Mouse (Mus musculus) heart, embryonic 14.5 days (tissue): Measurements from ENCODE around the gene Dctn3. TPM values are rescaled to one million over a fixed set of nuclear protein-coding genes. Genes with fewer than 3 reads are reported as not detected.
"Not testable (repeated sequence)": the region's sequence is repeated elsewhere in the genome, so short reads cannot be mapped to it uniquely, and the experiment has no call there.

Experiments used
- ATAC-seq: fragments of 200-750 bp; cut with Nextera tagmentation; 2 replicates; pipeline ENCODE4 v1.8.0; 2017; ENCODE audit warnings: low read depth, moderate TSS enrichment; ENCODE audit not compliant: insufficient number of reproducible peaks, insufficient read depth, low FRiP score
- H3K27ac ChIP-seq, 2 experiments: fragments of 200-500 bp in 1 of 2; fragments of 300-500 bp in 1 of 2; sonication (generic) in 1 of 2; replicated peaks in 1 of 2; 2 replicates each; pipeline ENCODE4 v1.5.1; 2012 to 2014; ENCODE audit warnings: low read depth in 2 of 2, low read length in 2 of 2, control low read depth in 1 of 2, mild to moderate bottlenecking in 1 of 2, mixed read lengths in 1 of 2; ENCODE audit not compliant: control insufficient read depth in 1 of 2, insufficient read depth in 1 of 2
- H3K27me3 ChIP-seq: fragments of 300-500 bp; sonication (generic); 2 replicates; pipeline ENCODE4 v1.6.1; 2014; ENCODE audit warnings: mild to moderate bottlenecking, low read length, control low read depth; ENCODE audit not compliant: control insufficient read depth, insufficient read depth
- H3K36me3 ChIP-seq: fragments of 300-500 bp; sonication (generic); 2 replicates; pipeline ENCODE4 v1.6.1; 2014; ENCODE audit warnings: mild to moderate bottlenecking, control low read depth, low read length, mixed read lengths; ENCODE audit not compliant: control insufficient read depth, insufficient read depth
- H3K4me1 ChIP-seq, 2 experiments: fragments of 200-500 bp in 1 of 2; fragments of 300-500 bp in 1 of 2; sonication (generic) in 1 of 2; 2 replicates each; pipeline ENCODE4 v1.6.1; 2012 to 2014; ENCODE audit warnings: low read length in 2 of 2, control low read depth in 1 of 2, mixed read lengths in 1 of 2; ENCODE audit not compliant: control insufficient read depth in 2 of 2, insufficient read depth in 2 of 2
- H3K4me2 ChIP-seq: fragments of 300-500 bp; sonication (generic); 2 replicates; pipeline ENCODE4 v1.6.1; 2014; ENCODE audit warnings: mild to moderate bottlenecking, low read length
- H3K4me3 ChIP-seq, 2 experiments: fragments of 200-500 bp in 1 of 2; fragments of 300-500 bp in 1 of 2; sonication (generic) in 1 of 2; 2 replicates each; pipeline ENCODE4 v1.5.1; 2012 to 2014; ENCODE audit warnings: low read length in 2 of 2, mild to moderate bottlenecking in 2 of 2, control low read depth in 1 of 2, low read depth in 1 of 2, moderate library complexity in 1 of 2; ENCODE audit not compliant: control insufficient read depth in 1 of 2, insufficient read depth in 1 of 2
- H3K9ac ChIP-seq: fragments of 300-500 bp; sonication (generic); 2 replicates; pipeline ENCODE4 v1.6.1; 2014; ENCODE audit warnings: mild to moderate bottlenecking, low read length
- H3K9me3 ChIP-seq: fragments of 300-500 bp; sonication (generic); 2 replicates; pipeline ENCODE4 v1.6.1; 2016; ENCODE audit warnings: low read length, control low read depth; ENCODE audit not compliant: control insufficient read depth
- WGBS: fragments of 180-500 bp; shearing (Covaris S2); extraction: QIAGEN DNeasy Blood & Tissue Kit; methylation state at CpG from one replicate; pipeline ENCODE4 v1.1.7; 2014; 5-methylcytosine and 5-hydroxymethylcytosine counted together
- polyA plus RNA-seq: library from polyadenylated mRNA; unstranded; fragments of >200 nt; fragmentation: Nextera tagmentation; extraction: Ambion mirVana; gene quantifications from 2 replicates; pipeline ENCODE4 v1.2.1, GENCODE M21; 2014

Gene Dctn3
- 122 and 134 TPM in 2 replicates for polyA plus RNA-seq

DNA sequence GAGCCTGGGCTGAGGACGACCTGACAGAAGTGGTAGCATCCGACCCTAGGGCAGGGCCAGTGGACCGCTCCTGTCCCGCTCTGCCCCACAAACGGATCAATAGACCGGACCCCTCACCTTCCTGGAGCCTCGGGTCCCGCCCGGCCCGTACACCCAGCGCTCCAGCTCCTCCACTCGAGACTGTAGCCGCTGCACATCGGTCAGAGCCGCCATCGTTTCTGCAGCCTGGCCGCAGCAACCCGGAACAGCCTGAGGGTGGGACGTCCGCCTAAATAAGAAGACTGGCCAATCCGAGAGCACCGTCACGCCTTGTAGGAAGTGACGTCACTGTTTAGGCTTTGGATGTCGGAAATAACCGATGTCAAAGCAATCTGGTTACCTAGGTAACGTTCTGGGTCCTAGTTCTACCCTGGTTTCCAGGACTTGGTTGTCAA is at the start of gene Dctn3:
Gene Dctn3 (minus strand): TSS at position 253 of the 434 bp plus-strand sequence.
- Histone ChIP-seq H3K9ac (peak within 1 kb of the TSS; percentile 82), H3K27ac (no peak within 1 kb of the TSS), H3K4me3 (peak within 1 kb of the TSS; percentile 65 to 94), H3K9me3 (no peaks in the 10 kb centered on the region), H3K4me2 (peak within 1 kb of the TSS; percentile 68), H3K27me3 (peaks cover 45% of the 10 kb centered on the region), H3K36me3 (peaks cover 28% of the 10 kb centered on the region), H3K4me1 (peaks cover 0 to 8% of the 10 kb centered on the region in 2 experiments; a peak in 2 of 4 replicates)
- ATAC-seq: peak; percentile 86
- under 1% methylated on average over 27 of the region's 27 CpGs for WGBS

- not testable (repeated sequence) for H3K9me3 ChIP-seq, H3K9ac ChIP-seq, H3K4me2 ChIP-seq, H3K4me1 ChIP-seq, H3K4me3 ChIP-seq, ATAC-seq, H3K27ac ChIP-seq, H3K27me3 ChIP-seq
- 86% methylated on average over 10 of the region's 10 CpGs for WGBS
- peaks cover 26% of the 10 kb centered on the region for H3K36me3 ChIP-seq
These were observed 44.3 kb upstream of the Dctn3 start for GRCm38 (mm10) chr4:41767301-41767700.

DNA sequence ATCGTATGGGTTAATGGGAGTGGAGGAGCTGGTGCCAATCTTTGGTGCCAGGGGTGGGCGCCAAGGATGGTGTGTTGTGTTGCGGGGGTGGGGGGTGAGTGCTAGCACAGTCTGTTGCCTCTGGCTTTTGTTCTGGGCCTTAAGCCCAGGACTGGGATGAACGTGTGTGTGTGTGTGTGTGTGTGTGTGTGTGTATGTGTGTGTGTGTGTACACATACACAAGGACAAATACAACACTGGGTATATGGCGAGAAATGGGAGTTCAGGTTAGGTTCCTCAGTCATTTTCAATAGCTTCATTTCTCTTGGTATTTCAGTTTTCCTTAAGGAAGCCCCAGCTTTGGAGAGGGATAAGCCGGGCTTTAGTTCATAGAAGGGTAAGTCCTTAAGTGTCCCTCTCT is 40.2 kb upstream of the Dctn3 start:
- not testable (repeated sequence) for H3K9ac ChIP-seq, H3K27me3 ChIP-seq, H3K4me2 ChIP-seq, H3K9me3 ChIP-seq, ATAC-seq, H3K4me3 ChIP-seq
- Histone ChIP-seq H3K4me1 (peaks cover 26 to 40% of the 10 kb centered on the region in 2 experiments), H3K27ac (peak overlapping the region in 1 of 2 experiments; percentile 84; a peak in 1 of 4 replicates), H3K36me3 (peaks cover 33% of the 10 kb centered on the region)
- 82% methylated on average over 5 of the region's 6 CpGs for WGBS

DNA sequence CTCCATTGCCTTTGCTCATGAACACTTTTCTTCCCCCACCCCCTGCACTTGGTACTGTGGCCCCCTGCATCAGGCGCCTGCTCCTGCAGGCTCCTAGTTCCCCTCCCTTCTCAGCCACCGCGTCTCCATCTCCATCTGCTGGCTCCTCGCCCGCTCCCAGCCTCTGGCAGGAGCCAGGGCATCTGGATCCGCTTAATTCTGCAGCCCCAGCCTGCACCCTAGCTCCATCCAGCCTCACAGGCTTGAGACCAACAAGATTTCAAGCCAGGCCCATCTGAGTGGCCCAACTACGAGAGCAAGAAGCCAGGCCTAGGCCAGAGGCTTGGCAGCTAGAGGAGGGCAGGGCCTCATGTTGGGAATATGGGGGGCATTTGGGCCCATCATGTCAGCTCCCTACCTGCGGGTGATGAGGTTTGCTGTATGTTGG is 39.7 kb upstream of the Dctn3 start:
- Histone ChIP-seq H3K4me1 (peaks cover 26 to 40% of the 10 kb centered on the region in 2 experiments), H3K9ac (peak overlapping the region; percentile 72), H3K36me3 (peaks cover 33% of the 10 kb centered on the region), H3K4me3 (peak overlapping the region; percentile 7 to 49; a peak in 3 of 4 replicates), H3K4me2 (peak overlapping the region; percentile 79), H3K27ac (peak overlapping the region; percentile 84 to 96)
- not testable (repeated sequence) for H3K27me3 ChIP-seq, H3K9me3 ChIP-seq, ATAC-seq
- WGBS: 44% methylated on average over 8 of the region's 8 CpGs

- Histone ChIP-seq H3K4me1 (peaks cover 26 to 40% of the 10 kb centered on the region in 2 experiments), H3K9ac (peak overlapping the region; percentile 72), H3K9me3 (no peaks in the 10 kb centered on the region), H3K4me2 (peak overlapping the region; percentile 79), H3K36me3 (peaks cover 35% of the 10 kb centered on the region), H3K4me3 (peak overlapping the region; percentile 7 to 49; a peak in 3 of 4 replicates), H3K27ac (peak overlapping the region; percentile 84 to 96), H3K27me3 (no peaks in the 10 kb centered on the region)
- WGBS: 38% methylated on average over 8 of the region's 8 CpGs
- ATAC-seq: peak; percentile 46
These were observed 39.2 kb upstream of the Dctn3 start for GRCm38 (mm10) chr4:41762099-41762687.

DNA sequence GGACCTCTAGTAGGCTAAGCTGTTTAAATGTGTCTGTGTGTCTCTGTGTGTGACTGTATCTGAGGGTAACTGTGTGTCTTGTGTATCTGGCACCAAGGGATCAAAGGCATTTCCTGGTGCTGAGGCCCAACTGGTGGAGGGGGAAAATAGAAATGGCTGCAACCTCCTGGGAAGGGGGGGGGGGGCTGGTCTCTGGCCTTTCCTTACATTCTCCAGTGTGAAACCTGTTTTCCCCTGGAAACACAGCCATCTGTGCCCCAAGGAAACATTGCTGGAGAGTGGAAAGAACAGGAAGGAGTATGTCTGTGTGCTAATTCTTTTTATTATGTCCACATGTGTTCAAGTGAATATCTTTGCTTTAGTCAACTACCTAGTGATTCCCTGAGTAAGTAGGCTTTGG is 38.7 kb upstream of the Dctn3 start:
- Histone ChIP-seq H3K4me3 (peak overlapping the region; percentile 7 to 49; a peak in 3 of 4 replicates), H3K9me3 (no peaks in the 10 kb centered on the region), H3K4me2 (peak overlapping the region; percentile 79), H3K27me3 (no peaks in the 10 kb centered on the region), H3K36me3 (peaks cover 35% of the 10 kb centered on the region), H3K9ac (peak overlapping the region; percentile 72), H3K4me1 (peaks cover 26 to 41% of the 10 kb centered on the region in 2 experiments), H3K27ac (peak overlapping the region; percentile 84 to 96)
- ATAC-seq: no peak

DNA sequence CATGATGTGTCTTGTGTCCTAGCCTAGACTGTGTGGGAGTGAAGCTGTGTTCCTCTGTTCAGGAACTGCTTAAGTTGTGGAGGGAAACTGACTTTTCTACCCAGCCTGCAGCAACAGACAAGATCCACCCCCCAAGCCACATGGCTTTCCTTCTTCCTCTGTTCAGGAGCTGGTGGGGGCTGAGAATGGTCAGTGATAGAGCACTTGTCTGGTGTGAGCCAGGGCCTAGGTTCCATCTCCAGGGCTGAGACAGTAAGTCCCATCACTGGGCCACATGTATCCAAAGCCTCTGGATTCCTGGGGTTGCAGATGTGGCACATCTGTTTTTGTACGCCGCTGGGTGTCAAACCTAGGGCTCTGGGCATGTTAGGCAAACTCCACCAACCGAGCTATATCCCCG is 37.9 kb upstream of the Dctn3 start:
- H3K4me3 ChIP-seq: peak overlapping the region; percentile 49 to 62
- no peaks in the 10 kb centered on the region for H3K9me3 ChIP-seq
- no peaks in the 10 kb centered on the region for H3K27me3 ChIP-seq
- peaks cover 30 to 46% of the 10 kb centered on the region in 2 experiments for H3K4me1 ChIP-seq
- H3K27ac ChIP-seq: peak overlapping the region; percentile 84 to 96
- H3K4me2 ChIP-seq: peak overlapping the region; percentile 79
- WGBS: 71% methylated on average over 4 of the region's 4 CpGs
- H3K36me3 ChIP-seq: peaks cover 29% of the 10 kb centered on the region
- peak overlapping the region; percentile 72 for H3K9ac ChIP-seq
- no peak for ATAC-seq
